Mouse (Mus musculus) liver, embryonic 18 days (tissue): ENCODE measurements around the gene E330021D16Rik. TPM values are rescaled to one million over a fixed set of nuclear protein-coding genes. Genes with fewer than 3 reads are reported as not detected.

Experiments used
- polyA plus RNA-seq: library from polyadenylated mRNA; depleted of rRNA; stranded (reverse); fragments of >200 nt; gene quantifications from 2 replicates; pipeline ENCODE4 v1.2.3, GENCODE M21; 2012; rRNA removed

Gene E330021D16Rik
- 0.21 and 0.34 TPM in 2 replicates for polyA plus RNA-seq

DNA sequence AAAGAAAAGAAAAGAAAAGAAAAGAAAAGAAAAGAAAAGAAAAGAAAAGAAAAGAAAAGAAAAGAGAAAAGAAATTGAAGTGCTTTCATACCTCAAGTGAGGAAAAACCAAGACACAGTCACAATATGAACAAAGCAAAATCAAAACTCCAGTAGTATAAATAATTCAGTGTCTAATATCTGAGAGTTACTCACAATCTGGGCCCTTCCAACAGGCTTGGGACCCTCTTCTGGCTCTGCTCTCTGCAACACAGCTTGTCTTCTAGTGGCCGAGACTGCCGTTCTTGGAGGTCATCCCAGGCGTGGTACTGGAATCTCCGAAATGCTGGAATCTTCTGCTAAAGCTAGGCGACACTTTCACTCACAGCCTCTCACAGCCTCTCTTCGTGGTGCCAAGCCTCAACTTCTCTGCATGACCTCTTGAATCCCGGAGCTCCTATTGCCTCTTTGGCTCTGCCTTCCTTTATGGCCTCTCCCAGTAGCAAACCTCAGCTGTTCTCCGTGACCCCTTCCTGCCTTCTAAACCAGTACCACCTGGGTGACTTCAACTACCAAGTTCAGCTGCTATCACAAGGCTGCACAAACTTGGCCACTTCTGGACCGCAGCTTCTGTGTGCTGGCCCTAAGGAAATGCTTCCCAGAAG is at the start of gene E330021D16Rik:
E330021D16Rik (minus strand) TSS at position 437 of the 643 bp plus-strand sequence.

Other genes starting within 250 kb of the E330021D16Rik start
- under 0.01 TPM in 2 replicates for gene Grin2b, start 242.1 kb downstream of the E330021D16Rik start, polyA plus RNA-seq
- 0.02 TPM in 1 of 2 replicates, not detected in the other for gene Gm8994, start 88.0 kb downstream of the E330021D16Rik start, polyA plus RNA-seq
- gene Atf7ip, start 90.6 kb upstream of the E330021D16Rik start, polyA plus RNA-seq: 5.8 and 6.9 TPM in 2 replicates
- gene Plbd1, start 246.4 kb upstream of the E330021D16Rik start, polyA plus RNA-seq: 22.4 and 25.5 TPM in 2 replicates